Mouse (Mus musculus) liver, postnatal 0 days (tissue): ENCODE data around the gene Cdk5rap1. TPM values are rescaled to one million over a fixed set of nuclear protein-coding genes. Genes with fewer than 3 reads are reported as not detected.

Experiments used
- ATAC-seq: fragments of 200-750 bp; cut with Nextera tagmentation; 2 replicates; pipeline ENCODE4 v1.8.0; 2017; ENCODE audit warnings: mild to moderate bottlenecking, moderate library complexity
- DNase-seq: peaks from one replicate; pipeline ENCODE4 v3.0.0-alpha.2; 2016
- H3K27ac ChIP-seq: fragments of 300-500 bp; sonication (generic); 2 replicates; pipeline ENCODE4 v1.5.1; 2014; ENCODE audit warnings: antibody characterized with exemption, moderate library complexity, mild to moderate bottlenecking, low read depth
- H3K27me3 ChIP-seq: fragments of 300-500 bp; sonication (generic); 2 replicates; pipeline ENCODE4 v1.6.1; 2014; ENCODE audit warnings: low read length, control low read depth, mixed read lengths; ENCODE audit not compliant: insufficient read depth
- H3K36me3 ChIP-seq: fragments of 300-500 bp; sonication (generic); replicated peaks from 2 replicates; pipeline ENCODE4 v1.6.1; 2014; ENCODE audit warnings: mild to moderate bottlenecking, control low read depth, low read length, moderate library complexity, mixed read lengths; ENCODE audit not compliant: insufficient read depth
- H3K4me1 ChIP-seq: fragments of 300-500 bp; sonication (generic); 2 replicates; pipeline ENCODE4 v1.6.1; 2014; ENCODE audit warnings: antibody characterized with exemption, mild to moderate bottlenecking, control low read depth; ENCODE audit not compliant: insufficient read depth
- H3K4me2 ChIP-seq: fragments of 300-500 bp; sonication (generic); 2 replicates; pipeline ENCODE4 v1.6.1; 2014; ENCODE audit warnings: low read depth, mild to moderate bottlenecking, low read length, moderate library complexity, mixed read lengths
- H3K4me3 ChIP-seq: fragments of 300-500 bp; sonication (generic); 2 replicates; pipeline ENCODE4 v1.5.1; 2014; ENCODE audit warnings: low read depth, low read length
- H3K9ac ChIP-seq: fragments of 300-500 bp; sonication (generic); replicated peaks from 2 replicates; pipeline ENCODE4 v1.6.1; 2014; ENCODE audit warnings: mild to moderate bottlenecking, moderate library complexity
- H3K9me3 ChIP-seq: fragments of 300-500 bp; sonication (generic); 2 replicates; pipeline ENCODE4 v1.6.1; 2016; ENCODE audit warnings: mild to moderate bottlenecking, control low read depth, low read length, mixed read lengths
- CTCF ChIP-seq: sonication (generic); IDR thresholded peaks from 2 replicates; pipeline ENCODE4 v1.5.1; 2016; ENCODE audit warnings: antibody characterized with exemption, low read depth
- EP300 ChIP-seq: IDR thresholded peaks from 2 replicates; pipeline ENCODE4 v1.6.1; 2016; ENCODE audit warnings: antibody characterized with exemption, low read depth, mild to moderate bottlenecking
- WGBS: fragments of 180-500 bp; shearing (Covaris S2); extraction: QIAGEN DNeasy Blood & Tissue Kit; methylation state at CpG from one replicate; pipeline ENCODE4 v1.1.7; 2014; ENCODE audit not compliant: insufficient replicate concordance; 5-methylcytosine and 5-hydroxymethylcytosine counted together
- polyA plus RNA-seq: library from polyadenylated mRNA; unstranded; fragments of >200 nt; fragmentation: Nextera tagmentation; extraction: Ambion mirVana; gene quantifications from 2 replicates; pipeline ENCODE4 v1.2.1, GENCODE M21; 2015

The Cdk5rap1 gene
- polyA plus RNA-seq, 1 experiment from 2014 or later: 5.1 TPM

DNA sequence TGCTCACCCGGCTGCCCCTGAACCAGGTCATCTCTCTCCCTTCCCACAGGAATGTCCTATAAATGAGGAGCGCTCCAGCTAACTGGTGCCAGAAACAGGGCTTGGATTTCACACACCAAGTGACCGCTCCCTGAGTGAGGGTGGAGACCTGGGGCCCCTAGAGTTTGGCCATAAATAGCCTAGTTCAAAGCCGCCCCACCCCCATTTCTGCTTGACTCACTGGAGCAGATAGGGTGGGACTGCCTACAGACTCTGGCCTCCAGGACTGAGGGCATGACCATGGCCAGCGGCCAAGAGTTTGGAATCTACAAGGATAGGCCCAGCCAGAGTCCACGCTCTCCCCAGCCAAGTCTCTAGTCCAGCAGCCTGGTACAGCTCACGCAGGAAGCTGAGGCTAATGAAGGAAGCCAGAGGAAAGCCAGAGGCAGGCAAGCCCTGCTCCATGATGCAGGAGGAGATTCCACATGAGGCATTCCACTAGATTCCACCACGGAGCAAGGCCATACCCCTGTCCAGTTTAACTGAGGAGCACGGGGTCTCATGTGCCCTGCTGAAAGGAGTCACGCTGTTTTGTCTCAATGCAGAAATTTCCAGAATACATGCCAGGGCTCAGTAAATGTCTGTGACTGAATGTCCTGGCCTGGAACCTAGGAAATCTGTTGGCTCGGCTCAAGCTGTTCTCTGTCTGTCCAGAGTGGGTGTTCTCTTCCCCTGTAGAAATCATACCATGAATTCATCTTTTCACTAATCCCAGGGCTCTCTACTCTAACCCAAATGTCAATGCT lies 17.6 kb upstream of the Cdk5rap1 start:
- Histone ChIP-seq H3K4me2 (no peak overlapping the region), H3K9ac (no peak overlapping the region), H3K36me3 (no peaks in the 10 kb centered on the region), H3K27me3 (no peaks in the 10 kb centered on the region), H3K4me1 (peaks cover 6% of the 10 kb centered on the region), H3K4me3 (no peak overlapping the region), H3K27ac (peak overlapping the region; percentile 78), H3K9me3 (no peaks in the 10 kb centered on the region)
- peak; percentile 96 for ATAC-seq
- TF ChIP-seq CTCF (no peak), EP300 (peak; percentile 28; the same call in 1 of the 2 replicates)
- WGBS: 61% methylated on average over 11 of the region's 11 CpGs
- peak; percentile 84 for DNase-seq

DNA sequence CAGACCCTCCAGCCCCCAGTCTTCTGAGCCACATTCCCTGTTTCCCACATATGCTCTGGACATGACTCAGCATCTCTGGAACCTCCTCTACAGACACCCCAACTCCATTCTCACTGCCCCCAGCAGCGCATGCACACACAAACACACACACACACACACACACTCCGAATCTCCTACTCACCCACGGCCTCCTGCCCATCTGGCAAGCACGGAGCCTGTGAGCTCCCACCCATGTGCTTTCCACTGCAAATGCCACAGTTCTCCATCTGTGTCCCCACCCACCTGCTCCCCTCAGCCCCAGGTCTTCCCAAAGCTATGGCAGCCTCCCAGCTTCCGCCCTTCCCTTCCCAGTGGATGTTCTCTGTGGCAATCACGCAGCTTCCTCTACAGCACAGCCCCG lies 6.3 kb upstream of the Cdk5rap1 start:
- no peak overlapping the region for H3K4me3 ChIP-seq
- no peak overlapping the region for H3K4me2 ChIP-seq
- H3K9me3 ChIP-seq: no peaks in the 10 kb centered on the region
- H3K9ac ChIP-seq: no peak overlapping the region
- H3K27me3 ChIP-seq: no peaks in the 10 kb centered on the region
- no peak overlapping the region for H3K27ac ChIP-seq
- H3K4me1 ChIP-seq: no peaks in the 10 kb centered on the region
- TF ChIP-seq EP300: no peak
- TF ChIP-seq CTCF: no peak
- WGBS: 86% methylated on average over 7 of the region's 7 CpGs
- ATAC-seq (no peak), DNase-seq (no peak)
- no peaks in the 10 kb centered on the region for H3K36me3 ChIP-seq

DNA sequence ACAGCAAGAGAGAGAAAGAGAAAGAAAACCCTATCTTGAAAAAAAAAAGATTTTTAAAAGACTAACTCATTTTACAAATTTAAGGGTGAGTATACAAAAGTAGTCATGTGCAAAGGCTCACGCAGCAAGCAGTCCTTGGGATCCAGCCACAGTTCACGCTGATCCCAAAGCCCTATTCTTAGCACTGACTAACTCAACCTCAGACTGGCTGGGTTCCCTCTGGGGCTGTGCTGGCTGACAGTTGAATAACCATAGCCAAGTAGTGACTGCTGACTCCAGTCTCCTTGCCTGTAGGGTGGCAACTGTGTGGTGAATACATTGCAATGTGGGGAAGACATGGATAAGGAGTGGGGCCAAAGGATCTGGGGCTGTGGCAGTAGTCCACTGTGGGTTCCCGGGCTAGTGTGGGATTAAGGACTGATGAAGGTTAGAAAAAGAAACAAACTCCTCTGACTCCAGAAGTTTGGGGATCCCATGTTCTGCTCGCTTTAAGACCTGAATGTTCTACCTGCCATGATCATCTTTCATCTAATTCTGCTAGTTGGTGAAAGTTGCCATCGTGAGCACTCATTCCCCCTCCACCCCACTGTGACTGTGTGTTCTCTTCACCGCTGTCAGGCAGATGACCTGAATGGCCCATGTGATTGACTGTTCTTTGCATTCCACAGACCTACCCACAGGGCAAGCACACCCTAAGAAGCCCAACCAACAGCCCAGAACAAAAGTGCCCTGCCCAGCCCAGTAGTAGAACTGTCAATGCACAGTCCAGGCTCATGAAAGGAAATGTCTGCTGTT lies 2.2 kb upstream of the Cdk5rap1 start:
- ATAC-seq: no peak
- Histone ChIP-seq H3K4me3 (no peak overlapping the region), H3K4me1 (peaks cover 6% of the 10 kb centered on the region), H3K36me3 (no peaks in the 10 kb centered on the region), H3K4me2 (no peak overlapping the region), H3K27ac (no peak overlapping the region), H3K9me3 (no peaks in the 10 kb centered on the region), H3K27me3 (no peaks in the 10 kb centered on the region), H3K9ac (no peak overlapping the region)
- DNase-seq: no peak
- no peak for TF ChIP-seq CTCF
- TF ChIP-seq EP300: no peak
- 85% methylated on average over 6 of the region's 6 CpGs for WGBS

DNA sequence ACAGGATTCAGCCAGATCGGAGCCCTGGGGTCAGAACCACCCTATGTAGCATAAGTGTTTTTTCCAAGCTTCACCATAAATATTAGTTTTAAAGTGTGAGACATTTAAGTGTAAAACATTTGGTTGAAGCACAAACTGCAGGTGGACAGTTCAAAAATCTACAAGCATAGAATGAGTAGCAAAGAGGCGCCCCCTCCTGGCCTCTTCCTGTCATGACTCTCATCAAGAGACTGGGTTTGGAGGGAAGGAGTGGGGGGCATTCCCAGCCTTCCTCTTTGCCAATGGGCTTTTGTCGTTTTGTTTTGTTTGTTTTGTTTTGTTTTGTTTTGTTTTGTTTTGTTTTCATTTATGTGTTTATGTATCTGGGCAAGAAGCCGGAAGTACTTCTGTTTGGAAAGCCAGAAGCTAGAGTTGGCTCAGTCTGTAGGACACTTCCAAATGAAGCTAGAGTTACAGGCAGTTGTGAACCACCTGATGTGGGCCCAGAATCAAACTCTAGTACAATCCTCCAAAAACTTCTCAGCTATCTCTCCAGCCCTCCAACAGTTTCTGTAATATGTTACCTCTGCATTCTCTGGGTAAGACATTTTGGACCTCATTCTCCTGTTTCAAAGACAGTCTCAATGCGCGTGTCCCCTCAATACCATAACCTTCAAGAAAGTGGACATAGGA lies 1.3 kb upstream of the Cdk5rap1 start:
- H3K27me3 ChIP-seq: no peaks in the 10 kb centered on the region
- H3K4me2 ChIP-seq: no peak overlapping the region
- no peak overlapping the region for H3K27ac ChIP-seq
- no peaks in the 10 kb centered on the region; the same call in 1 of the 2 replicates for H3K36me3 ChIP-seq
- 51% methylated on average over 6 of the region's 6 CpGs for WGBS
- H3K9me3 ChIP-seq: no peaks in the 10 kb centered on the region
- TF ChIP-seq EP300 (no peak), CTCF (peak; percentile 83)
- ATAC-seq (no peak), DNase-seq (peak; percentile 80)
- H3K4me3 ChIP-seq: no peak overlapping the region
- H3K4me1 ChIP-seq: peaks cover 6% of the 10 kb centered on the region
- no peak overlapping the region for H3K9ac ChIP-seq

DNA sequence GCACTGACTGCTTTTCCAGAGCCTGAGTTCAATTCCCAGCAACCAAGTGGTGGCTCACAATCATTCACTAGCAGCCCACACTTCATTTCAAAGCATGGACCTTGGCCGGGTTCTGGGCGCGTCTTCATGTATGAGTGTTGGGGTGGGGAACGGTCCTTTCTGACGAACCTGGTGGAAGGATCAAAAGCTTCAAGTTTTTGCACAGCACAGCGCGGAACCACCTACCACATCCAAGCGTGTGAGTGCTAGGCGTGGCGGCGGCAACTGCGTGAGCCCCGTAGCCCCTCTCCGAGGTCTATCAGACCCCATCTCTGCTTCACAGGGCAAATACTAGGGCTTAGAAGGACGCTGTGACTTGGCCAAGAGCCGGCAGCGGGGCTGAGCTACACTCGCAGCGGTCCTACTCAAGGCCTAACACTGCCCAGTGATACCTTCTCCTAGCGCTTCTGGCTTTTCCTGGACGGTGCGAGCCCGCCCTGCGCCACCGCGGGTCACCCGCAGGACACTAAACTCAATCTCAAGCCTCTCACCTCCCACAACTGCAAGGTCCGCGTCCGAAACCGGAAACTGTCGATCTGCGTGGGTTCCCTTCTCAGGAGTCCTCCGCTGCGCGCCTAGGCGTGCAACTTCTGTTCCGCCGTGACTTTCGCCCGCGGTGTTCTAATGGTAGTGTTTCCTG lies 520 bp downstream of the Cdk5rap1 start:
- Histone ChIP-seq H3K27me3 (no peaks in the 10 kb centered on the region), H3K4me1 (peaks cover 6% of the 10 kb centered on the region), H3K4me3 (peak overlapping the region; percentile 98), H3K27ac (peak overlapping the region; percentile 98), H3K36me3 (peaks cover 11% of the 10 kb centered on the region; the same call in 1 of the 2 replicates), H3K4me2 (peak overlapping the region; percentile 91), H3K9me3 (no peaks in the 10 kb centered on the region), H3K9ac (peak overlapping the region; percentile 100)
- peak; percentile 91 for DNase-seq
- ATAC-seq: peak; percentile 93
- TF ChIP-seq CTCF: no peak
- TF ChIP-seq EP300: no peak
- under 1% methylated on average over 42 of the region's 42 CpGs for WGBS
